Mouse (Mus musculus): Measurements from ENCODE around the gene Zcwpw1.
"Not testable (repeated sequence)": the region's sequence is repeated elsewhere in the genome, so short reads cannot be mapped to it uniquely, and the experiment has no call there.

Zcwpw1 gene

DNA sequence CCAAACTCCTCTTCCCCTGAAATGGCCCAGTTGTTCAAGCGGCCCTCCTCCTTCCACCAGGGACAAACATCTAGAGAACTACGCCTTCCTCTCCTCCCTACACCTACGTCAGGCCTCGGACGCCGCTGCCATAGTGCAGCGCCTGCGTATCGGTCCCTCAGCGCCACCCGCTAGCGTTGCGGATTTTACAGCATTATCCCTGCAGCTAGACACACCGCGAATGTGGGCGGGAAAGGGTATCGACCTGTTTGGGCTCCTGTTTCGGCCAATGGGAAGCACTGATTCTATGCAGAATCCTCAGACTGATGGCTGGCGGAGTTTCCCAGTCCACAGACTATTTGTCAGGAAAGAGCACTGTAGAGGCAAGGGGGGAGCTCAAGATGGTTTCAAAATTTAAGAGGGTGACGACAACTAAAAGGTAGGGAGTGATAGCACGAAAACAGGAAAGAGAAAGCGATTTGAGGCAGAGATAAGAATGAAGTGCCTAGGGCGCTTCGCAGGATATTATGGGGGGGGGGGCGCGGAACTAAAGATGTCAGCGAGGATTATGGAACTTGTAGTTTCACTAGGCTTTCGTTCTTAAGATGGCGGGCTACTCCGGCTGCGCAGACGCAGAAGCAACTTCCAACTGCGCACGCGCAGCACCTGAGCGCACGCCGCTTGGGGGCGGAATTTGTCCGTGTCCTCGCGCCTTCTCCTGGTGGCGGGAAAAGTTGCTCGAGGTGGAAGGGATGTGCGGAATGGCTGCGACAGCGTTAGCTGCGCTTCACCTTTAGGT lies at the start of gene Zcwpw1, which contains the start of gene Mepce:
Zcwpw1 (plus strand) TSS at position 648 of the 778 bp plus-strand sequence.
Mepce (minus strand) TSS at position 505 of the 778 bp plus-strand sequence.
- DNase-seq, result peak; percentile 97

DNA sequence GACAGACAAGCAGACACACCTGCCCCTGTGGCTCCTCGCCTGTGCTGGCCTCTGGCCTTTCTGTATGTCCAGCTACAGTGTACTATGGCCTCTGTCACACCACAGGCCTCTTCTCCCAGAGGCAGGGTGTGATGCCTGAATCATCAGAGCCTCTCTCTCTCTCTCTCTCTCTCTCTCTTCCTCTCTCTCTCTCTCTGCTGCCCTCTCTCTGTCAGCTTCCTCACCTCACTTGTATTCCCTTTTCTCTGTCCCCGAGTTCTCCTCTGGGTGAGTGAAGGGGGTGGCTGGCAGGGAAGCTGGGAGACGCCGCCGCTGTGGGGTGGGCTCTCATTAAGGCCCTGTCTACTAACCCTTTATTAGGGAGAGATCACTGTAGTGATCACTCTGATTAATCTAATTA lies 49.1 kb upstream of the Zcwpw1 start:
- DNase-seq, result no peak

DNA sequence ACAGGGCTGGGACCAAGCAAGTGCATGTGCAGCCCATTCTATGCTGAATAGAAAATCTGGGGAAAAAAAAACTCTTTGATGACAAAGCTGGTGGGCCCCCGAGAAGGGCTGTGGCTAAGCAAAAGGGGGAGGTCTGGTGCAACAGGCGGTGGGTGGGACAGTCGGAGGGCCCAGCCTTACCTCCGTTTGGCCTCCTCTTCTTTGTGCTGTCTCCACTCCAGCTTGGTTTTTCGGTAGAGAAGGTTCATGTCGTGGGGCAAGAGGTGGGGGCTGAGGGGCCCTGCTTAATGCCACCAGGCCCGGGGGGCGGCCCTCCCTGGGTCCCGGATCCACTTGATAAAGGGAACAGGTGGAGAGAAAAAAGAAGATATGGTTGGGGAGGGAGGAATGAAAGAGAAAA lies 48.1 kb upstream of the Zcwpw1 start:
- DNase-seq, result no peak

DNA sequence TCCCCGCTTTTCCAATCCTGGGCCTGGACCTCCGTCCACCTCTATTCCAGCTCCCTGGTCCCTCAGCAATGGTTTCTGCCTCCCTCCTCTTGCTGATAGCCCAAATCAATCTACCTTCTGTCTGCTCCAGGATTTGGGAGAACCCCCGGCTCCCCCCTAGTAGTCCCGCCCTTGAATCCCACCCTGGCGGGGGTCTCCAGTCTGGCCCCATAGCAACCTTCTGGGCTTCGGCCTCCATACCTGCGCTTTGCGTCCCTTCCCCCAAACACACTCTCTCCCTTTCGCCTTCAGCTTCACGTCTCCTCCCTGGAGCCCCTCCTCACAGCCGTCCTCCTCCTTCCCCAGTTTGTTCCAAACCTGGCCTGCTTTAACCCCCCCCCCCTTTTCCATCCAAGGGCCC lies 47.1 kb upstream of the Zcwpw1 start:
- DNase-seq, result no peak

DNA sequence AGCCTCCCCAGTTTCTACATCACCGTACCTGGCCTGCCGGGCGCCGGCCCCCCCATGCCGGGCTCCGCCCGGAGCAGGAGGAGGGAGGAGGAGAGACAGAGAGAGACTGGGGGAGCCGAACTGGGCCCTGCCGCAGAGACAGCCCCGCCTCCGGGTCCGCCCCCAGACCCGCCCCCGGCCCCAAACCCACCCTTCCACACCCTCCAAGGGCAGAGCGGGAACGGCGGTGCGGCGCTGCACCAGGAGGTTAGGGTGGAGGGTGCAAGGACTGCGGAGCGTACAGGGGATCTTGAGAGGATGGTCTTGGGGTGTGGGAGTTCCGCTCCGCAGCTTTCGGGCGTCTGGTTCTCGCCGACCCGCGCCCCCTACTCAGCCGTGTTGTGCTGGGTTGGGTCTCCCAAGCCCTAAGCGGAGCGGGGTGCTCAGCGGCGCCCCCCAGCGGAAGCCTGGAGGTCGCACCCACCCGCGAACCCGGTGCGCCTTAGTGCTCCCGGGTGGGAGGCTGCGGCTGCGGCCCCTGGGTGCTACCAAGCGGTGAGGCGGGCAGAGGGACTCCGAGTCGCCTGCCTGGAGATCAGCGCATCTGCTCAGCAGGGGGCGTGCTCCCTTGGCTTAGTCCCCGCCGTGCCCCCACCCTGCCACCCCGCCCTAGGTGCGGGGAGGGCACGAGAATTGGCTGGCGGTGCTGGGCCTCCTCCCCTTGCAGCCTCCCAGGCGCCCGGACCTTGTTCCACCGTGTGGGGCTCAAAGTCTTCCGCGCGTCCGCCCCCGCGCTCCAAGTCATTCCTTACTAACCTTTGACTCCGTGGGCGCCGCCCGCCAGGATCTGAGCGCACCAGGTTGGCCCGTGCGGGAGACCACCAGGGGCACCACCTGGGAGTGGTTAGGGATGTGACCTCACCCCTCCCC lies 46.3 kb upstream of the Zcwpw1 start, which contains the start of gene Nyap1:
Nyap1 (minus strand) TSS at position 585 of the 909 bp plus-strand sequence.
- peak; percentile 93 for DNase-seq

DNA sequence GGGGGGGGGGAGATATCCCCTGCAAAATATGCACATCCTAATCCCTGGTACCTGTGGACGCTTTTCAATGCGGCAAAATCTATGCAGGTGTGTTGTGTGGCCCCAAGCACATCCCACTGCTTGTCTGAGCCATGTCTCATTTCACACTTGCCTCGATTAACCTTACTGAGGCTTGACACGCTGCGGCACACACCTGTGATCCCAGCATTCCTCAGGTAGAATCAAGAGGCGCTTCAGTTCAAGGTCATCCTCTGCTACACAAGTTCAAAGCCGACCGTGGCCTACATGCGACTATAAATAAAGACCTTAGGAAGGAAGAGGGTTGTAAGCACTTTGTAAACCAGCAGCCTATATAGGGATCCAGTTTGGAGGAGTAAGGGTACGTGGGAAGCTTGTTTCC lies 45.5 kb upstream of the Zcwpw1 start:
- DNase-seq, result no peak

DNA sequence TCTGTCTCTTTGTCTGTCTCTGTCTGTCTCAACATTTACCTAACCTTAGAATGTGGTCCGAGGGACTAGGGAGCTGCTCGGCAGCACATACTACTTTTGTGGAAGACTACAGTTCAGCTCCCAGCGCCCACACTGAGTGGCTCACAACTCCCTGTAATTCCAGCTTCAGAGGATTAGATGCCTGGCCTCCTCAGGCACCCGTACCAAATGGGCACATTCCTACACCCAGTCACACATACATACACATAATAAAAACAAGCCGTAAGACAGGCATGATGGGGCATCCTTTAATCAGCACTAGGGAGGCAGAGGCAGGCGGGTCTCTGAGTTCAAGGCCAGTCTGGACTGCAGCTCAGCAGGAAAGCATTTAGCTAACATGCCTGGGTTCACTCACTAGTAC lies 44.8 kb upstream of the Zcwpw1 start:
- no peak for DNase-seq

DNA sequence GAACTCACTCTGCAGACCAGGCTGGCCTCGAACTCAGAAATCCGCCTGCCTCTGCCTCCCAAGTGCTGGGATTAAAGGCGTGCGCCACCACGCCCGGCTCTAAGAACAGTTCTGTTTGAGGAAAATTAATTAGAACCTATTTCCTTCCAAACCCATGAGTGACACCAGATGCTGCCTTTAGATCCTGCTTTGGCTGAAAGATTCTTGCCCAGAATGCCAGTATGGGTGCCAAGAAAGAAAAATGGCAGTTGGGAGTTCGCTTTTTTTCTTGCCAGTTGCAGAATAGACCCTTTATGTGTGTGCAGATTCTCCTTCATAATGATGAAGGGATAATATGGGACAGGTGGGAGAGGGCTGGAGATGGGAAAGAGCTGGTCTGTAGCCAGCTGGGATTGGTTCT lies 43.4 kb upstream of the Zcwpw1 start:
- DNase-seq, result no peak

DNA sequence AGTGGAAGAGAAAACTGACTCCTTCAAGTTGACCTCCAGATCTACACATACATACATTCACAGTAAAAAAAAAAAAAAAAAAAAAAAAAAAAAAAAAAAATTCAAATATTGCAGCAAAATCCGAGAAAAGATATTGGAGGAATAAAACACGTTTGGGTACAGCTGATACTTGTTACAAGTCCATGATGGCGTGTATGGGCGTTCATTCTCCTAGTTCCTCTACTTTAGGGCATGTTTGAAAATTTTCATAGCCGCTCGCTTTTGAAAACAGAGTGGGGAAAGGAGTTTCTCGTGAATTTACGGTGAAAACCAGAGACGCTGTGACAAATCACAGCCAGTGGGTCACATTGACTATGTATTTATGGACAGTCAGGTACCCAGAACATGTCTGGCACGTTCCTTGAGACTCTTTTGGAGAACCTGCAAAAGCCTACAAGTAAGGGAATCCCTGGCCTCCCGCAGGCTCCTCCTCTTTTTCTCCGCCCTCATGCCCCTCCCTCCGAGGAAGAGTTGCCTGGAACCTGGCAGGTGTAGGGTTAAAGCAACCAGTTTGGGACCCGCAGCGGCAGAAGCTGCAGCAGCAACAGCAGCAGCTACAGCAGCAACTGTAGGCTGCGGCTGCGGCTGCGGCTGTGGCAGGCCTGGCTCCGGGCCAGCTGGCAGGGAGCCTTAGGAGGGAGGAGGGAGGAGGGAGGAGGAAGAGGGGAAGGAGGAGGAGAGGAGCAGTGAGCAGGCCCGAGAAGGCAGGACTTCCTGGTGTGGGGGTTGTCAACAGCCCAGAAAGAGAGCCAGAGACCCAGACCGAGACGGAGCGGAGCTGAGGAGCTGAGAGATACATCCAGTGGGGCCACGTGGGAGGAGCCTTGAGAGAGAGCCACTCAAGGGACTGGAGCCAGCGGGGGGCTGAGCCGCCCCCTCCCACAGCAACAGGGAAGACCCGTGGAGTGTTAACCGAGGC lies 42.1 kb upstream of the Zcwpw1 start, which contains the start of gene Tsc22d4:
Tsc22d4 (plus strand) TSS at position 517 of the 958 bp plus-strand sequence.
- peak; percentile 93 for DNase-seq

DNA sequence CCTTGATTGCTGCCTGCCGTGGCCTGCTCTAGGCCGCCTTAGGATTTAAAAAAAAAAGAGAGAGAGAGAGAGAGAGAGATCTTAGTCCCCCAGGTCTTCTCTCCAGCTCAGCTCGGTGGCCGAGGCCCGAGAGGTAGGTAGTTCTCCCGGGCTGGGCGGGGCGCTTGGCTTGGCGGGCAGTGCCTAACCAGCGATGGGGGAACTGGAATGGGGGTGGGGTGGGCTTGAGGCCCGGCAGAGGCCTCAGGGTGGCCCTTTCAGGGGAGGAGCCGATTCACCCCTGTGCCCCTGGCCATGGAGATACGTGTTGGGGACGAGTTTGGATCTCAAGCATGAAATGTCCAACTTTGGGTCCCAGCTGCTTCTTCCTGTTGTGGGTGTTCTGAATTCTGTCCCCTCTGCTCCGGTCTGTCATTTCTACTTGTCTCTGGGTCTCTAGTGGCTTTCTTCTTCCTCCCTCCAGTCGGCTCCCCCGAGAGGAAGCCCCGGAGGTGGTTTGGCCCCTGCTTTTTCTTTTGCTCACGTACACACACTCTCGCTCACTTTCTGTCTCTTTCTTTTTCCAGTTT lies 41.2 kb upstream of the Zcwpw1 start:
- peak; percentile 54 for DNase-seq

DNA sequence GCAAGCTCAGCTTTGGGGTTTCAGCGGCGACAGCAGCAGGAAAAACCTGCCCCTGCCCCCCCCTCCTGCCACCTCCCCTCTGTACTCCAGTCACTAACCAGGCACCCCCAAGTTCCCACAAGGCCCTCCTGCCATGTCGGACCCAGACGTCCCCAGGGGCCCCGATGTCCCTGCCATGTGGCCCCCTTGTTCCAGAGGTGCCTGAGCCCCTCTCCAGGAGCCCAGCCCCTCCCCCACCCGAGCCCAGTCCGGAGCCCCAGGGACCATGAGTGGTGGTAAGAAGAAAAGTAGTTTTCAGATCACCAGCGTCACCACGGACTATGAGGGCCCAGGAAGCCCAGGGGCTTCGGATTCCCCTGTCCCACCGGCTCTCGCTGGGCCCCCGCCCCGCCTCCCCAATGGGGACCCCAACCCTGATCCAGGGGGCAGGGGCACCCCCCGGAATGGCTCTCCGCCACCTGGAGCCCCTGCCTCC lies 40.7 kb upstream of the Zcwpw1 start:
- peak; percentile 34 for DNase-seq

DNA sequence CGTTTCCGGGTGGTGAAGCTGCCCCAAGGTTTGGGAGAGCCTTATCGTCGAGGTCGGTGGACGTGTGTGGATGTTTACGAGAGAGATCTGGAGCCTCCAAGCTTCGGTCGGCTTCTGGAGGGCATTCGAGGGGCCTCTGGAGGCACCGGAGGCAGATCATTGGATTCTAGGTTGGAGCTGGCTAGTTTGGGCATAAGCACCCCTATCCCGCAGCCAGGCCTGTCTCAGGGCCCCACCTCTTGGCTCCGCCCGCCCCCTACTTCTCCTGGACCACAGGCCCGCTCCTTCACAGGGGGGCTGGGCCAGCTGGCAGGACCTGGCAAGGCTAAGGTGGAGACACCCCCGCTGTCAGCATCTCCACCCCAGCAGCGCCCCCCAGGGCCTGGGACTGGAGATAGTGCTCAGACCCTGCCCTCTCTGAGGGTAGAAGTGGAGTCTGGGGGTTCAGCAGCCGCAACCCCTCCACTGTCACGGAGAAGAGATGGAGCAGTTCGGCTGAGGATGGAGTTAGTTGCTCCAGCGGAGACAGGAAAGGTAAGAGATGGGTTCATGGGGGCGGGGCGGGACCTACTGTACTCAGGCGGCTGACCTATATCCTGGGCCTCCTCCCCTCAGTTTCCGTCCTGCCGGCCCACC lies 40.2 kb upstream of the Zcwpw1 start:
- DNase-seq, result peak; percentile 48

DNA sequence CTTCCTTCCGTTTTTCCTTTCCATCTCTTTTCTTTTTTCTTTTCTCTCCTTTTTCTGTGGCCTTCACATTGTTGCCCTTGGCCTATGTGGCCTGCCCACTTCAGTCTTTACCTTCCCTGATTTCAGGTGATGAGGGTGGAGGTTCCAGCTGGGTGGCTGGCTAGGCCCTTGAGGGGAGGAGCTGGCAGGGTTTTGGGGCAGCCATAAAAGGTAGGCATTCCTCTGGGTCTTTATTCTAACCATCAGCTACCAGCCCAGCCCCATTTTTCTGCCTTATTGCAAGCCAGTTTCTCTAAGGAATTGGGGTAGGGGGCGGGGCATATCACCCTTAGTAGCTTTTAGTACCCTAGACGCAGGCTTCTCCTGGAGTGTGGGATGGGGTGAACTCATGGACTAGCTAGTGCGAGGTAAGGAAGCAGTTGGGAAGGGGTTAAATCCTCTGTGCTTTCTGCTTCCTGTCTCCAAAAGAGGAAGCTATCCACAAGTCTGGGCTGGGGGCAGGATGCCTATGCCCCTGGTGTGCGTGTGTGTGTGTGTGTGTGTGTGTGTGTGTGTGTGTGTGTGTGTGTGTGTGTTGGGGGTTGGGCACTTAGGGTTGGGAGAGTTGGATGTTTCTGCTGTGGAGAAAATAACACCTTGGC lies 39.3 kb upstream of the Zcwpw1 start:
- DNase-seq, result no peak

DNA sequence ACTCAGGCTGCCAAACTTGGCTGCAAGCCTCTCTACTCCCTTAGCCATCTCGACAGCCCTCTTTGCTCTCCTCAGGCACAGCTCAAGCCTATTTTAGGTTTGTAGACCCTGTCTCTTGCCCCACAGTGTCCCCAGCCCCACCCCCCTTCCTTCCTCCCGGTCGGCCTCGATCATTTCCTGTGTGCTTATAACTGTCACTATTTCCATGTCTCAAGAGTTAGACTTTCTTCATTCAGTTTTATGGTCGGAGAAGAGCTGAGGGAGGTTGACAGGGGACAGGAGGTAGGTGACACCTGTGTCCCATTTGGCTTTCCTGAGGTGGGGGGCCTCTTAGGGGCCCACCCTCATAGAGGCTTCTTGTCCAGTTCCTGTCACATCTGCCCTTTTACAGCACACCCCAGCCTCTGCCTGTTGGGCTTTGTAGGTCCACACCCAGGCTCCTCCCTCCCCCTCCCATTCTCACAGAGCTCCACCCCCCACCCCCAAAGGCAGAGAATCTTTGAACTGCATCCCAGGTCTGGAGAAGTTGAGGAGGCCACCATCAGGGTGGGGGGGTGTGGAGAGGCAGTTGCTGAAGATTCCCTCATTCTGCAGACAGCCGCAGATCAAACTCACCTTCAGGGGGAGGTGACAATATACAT lies 38.3 kb upstream of the Zcwpw1 start:
- DNase-seq, result no peak

DNA sequence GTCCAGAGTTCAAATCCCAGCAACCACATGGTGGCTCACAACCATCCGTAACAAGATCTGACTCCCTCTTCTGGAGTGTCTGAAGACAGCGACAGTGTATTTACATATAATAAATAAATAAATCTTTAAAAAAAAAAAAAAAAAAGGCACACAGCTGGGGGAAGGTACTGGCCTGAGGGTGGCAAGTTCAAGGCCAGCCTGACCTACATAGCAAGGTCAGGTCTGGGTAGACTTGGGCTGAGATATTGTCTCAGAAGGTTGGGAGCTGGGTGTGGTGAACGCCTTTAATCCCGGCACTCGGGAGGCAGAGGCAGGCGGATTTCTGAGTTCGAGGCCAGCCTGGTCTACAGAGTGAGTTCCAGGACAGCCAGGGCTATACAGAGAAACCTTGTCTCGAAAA lies 37.4 kb upstream of the Zcwpw1 start:
- DNase-seq, result not testable (repeated sequence)

DNA sequence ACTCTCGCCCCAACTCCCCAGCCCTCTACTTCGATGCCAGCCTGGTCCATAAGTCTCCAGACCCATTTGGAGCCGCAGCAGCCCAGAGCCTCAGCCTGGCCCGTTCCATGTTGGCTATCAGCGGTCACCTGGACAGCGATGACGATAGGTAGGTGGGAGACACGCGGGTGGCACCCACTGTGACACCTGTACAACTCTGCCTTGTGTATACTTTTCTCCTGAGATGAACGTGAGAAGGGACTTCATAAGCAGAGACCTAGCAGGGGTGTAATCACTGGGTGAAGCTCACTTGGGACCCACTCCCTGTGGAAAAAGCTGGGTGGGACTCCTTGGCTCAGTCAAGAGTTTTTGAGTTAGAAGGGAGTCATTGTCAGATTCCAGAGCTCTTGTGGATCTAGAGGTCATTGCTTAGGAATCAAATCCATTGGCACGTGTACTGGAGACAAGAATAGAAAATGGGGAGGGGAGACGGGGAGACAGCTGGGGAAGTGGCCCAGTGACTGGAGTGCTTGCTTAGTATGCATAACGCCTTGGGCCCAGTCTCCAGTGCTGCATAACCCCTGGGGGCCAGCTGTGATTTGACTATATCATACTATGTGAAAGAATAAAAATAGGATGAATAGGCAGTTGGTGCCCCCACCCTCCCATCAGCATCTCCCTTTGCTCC lies 36.2 kb upstream of the Zcwpw1 start:
- no peak for DNase-seq

DNA sequence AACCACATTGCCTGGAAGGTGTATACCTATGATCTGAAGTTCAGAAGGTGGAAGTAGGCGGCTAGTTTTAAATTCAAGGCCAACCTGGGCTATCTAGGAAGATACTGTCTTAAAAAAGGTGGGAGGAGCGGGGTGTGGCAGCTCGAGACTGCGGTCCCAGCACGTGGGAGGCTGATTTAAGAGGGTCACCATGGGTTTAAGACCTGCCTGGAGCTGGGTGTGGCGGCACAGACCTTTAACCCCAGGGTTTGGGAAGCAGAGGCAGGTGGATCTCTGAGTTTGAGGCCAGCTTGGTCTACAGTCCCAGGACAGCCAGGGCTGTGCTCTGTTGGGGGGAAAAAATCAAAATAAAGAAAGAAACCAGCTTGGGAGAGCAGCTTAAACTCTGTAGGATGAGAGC lies 35.6 kb upstream of the Zcwpw1 start:
- DNase-seq, result no peak

DNA sequence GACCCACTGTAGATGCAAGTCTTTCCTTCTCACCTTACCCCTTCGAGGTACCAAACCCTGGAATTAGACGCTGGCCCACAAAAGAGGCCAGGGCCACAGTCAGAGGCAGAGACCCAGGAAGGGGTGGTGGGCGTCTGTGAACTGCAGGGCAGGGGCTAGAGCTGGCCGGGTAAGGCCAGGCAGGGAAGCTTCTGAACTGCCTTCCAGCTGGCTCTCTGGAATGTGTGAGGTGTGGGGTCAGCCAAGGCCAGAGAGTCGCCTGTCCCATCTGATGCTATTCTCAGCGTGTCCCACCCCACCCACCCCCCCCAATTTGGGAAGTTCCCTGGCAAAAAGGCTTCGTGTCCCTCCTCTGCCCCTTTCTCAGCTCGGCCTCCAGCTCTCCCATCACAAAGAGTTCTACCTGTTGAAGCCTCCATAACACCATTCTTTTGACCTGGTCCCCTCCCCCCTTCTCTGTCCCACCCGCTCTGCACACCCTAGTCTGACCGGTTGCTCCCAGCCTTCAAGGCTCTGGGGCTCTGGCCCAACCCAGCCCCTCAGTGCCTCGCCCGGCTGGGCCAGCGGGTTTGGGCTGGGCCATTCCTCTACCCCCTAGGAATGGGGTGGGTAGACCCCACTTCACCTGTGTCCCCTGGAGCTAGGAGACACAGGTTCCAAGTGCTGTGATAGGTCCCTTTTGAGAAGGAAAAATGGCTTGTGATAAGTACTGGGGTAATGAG lies 34.3 kb upstream of the Zcwpw1 start:
- DNase-seq, result no peak

DNA sequence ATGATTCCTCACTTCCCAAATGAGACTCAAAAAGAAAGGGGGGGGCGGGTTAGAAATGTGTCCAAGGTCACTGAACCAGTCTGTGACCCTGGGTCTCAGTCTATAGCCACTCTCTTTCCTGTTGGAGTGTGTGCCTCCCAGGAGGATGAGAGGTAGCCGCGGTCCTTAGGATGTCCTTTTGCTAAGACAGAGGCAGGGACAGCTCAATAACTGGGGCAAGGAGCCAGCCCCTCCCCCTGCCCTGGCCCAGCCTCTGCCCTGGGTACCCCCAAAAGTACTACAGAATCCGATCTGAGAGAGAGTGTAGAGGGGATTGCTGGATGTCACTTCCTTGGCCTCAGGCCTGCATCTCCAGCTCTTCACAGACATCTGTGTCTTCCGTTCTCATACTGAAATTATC lies 32.2 kb upstream of the Zcwpw1 start:
- DNase-seq, result no peak

Measured in right cerebral cortex, postnatal 4 days (tissue).